9 mouse cellular contexts compared by ENCODE assay signal in genomic region chr5:69613209-69613796, GRCm38 (mm10). TPM values are rescaled to one million over a fixed set of nuclear protein-coding genes. Genes with fewer than 3 reads are reported as not detected.
DNase-seq lines count a peak whose midpoint lies in the region; TF ChIP-seq lines count a peak whose summit lies in the region.
"Had no signal": no experiment of that assay in that cellular context is flagged by ENCODE, and none has a peak within 500 bp of the region (broad histone marks: within the 10 kb centered on the region; RNA-seq: fewer than 3 reads in every experiment).

No protein-coding gene starts in this region.

- H3K27ac ChIP-seq in layer of hippocampus, adult 2 months, result no peak overlapping the region
- H3K27ac ChIP-seq: hindbrain, embryonic 13.5 days had no signal

- no peaks in the 10 kb centered on the region for H3K9me3 ChIP-seq in E14TG2a.4 (ENCODE audit: low read length)
- H3K9me3 ChIP-seq: hindbrain, embryonic 13.5 days had no signal

- peak in 1 of 2 experiments; percentile 25 for DNase-seq in layer of hippocampus, adult 2 months (ENCODE audit: low spot score in 2 of 2)
- no peak for DNase-seq in layer of hippocampus, adult 9-11 months
- DNase-seq in R1 (ENCODE audit: low read depth, low spot score), result peak; percentile 25
- peak; percentile 16 for DNase-seq in lung, postnatal 36 days
- DNase-seq in spleen, adult 12 weeks (ENCODE audit: low spot score), result no peak
- no peak for DNase-seq in adrenal gland, postnatal 4 days (ENCODE audit: low spot score in 2 of 2)
- DNase-seq: cerebellum, postnatal 25 days had no signal

- H3K4me1 ChIP-seq in E14TG2a.4 (replicated peaks; ENCODE audit: low read depth, low read length), result no peaks in the 10 kb centered on the region
- H3K4me1 ChIP-seq: hindbrain, embryonic 13.5 days had no signal

- H3K4me3 ChIP-seq in layer of hippocampus, adult 2 months, result no peak overlapping the region
- no peak overlapping the region for H3K4me3 ChIP-seq in E14TG2a.4 (replicated peaks; ENCODE audit: low read length)
- H3K4me3 ChIP-seq: hindbrain, embryonic 13.5 days had no signal

- H3K36me3 ChIP-seq in E14TG2a.4 (ENCODE audit: insufficient read depth, low read length), result no peaks in the 10 kb centered on the region
- H3K36me3 ChIP-seq: hindbrain, embryonic 13.5 days had no signal

- H3K27me3 ChIP-seq in E14TG2a.4 (ENCODE audit: insufficient read depth, low read length), result no peaks in the 10 kb centered on the region
- H3K27me3 ChIP-seq: hindbrain, embryonic 13.5 days had no signal

- peak; percentile 87 for TF ChIP-seq CTCF in layer of hippocampus, adult 2 months (conservative IDR thresholded peaks at IDR 0.05)
- peak; percentile 40; the same call in 1 of the 2 replicates for TF ChIP-seq CTCF in E14TG2a.4 (conservative IDR thresholded peaks at IDR 0.05; ENCODE audit: low read length)

RNA-seq across cellular contexts. Expression of gene Gnpda2, which starts 21.2 kb away (rescaled TPM):
- total RNA-seq in layer of hippocampus, adult 2 months (2021), result 10 to 100 TPM; 17.4 to 17.8 TPM
- total RNA-seq in adrenal gland, postnatal 4 days (2021), result 10 to 100 TPM; 34.2 to 35.5 TPM

RNA-seq across cellular contexts. Expression of gene Guf1, which starts 56.6 kb away (rescaled TPM):
- total RNA-seq in layer of hippocampus, adult 2 months (2021), result 10 to 100 TPM; 24.3 to 24.4 TPM
- total RNA-seq in adrenal gland, postnatal 4 days (2021), result 10 to 100 TPM; 36.7 to 37.4 TPM

Comparison
In these comparisons a context has a peak if more than half of its experiments do, and no peak if none do; other contexts are left out.
1. DNase-seq: peak in R1 (single experiment) and lung, postnatal 36 days (single experiment); none in layer of hippocampus, adult 9-11 months (single experiment), spleen, adult 12 weeks (single experiment) and adrenal gland, postnatal 4 days (0 of 2).